Mouse (Mus musculus) left cerebral cortex, postnatal 25 days (tissue): ENCODE measurements around the gene Tbc1d4. TPM values are rescaled to one million over a fixed set of nuclear protein-coding genes. Genes with fewer than 3 reads are reported as not detected.
A peak's percentile ranks its signal among the peaks of the same experiment; 100 is the strongest.
"Not testable (repeated sequence)": the region's sequence is repeated elsewhere in the genome, so short reads cannot be mapped to it uniquely, and the experiment has no call there.

Experiments used
- DNase-seq, 2 experiments: peaks; one replicate each; pipeline ENCODE4 v3.0.0; 2022; ENCODE audit warnings: low spot score in 2 of 2, mixed read lengths in 1 of 2
- intact Hi-C: fragments of 180-260 bp; cut with DNase I; formaldehyde crosslinking; loops from one replicate; pipeline ENCODE4 v1.15.1; 2025
- total RNA-seq, 2 experiments: library from RNA; stranded (reverse); gene quantifications; 2 replicates each; pipeline ENCODE4 v1.2.3; 2021

Gene Tbc1d4
- total RNA-seq, 2 experiments from 2014 or later = 7.2 to 10.4 TPM

DNA sequence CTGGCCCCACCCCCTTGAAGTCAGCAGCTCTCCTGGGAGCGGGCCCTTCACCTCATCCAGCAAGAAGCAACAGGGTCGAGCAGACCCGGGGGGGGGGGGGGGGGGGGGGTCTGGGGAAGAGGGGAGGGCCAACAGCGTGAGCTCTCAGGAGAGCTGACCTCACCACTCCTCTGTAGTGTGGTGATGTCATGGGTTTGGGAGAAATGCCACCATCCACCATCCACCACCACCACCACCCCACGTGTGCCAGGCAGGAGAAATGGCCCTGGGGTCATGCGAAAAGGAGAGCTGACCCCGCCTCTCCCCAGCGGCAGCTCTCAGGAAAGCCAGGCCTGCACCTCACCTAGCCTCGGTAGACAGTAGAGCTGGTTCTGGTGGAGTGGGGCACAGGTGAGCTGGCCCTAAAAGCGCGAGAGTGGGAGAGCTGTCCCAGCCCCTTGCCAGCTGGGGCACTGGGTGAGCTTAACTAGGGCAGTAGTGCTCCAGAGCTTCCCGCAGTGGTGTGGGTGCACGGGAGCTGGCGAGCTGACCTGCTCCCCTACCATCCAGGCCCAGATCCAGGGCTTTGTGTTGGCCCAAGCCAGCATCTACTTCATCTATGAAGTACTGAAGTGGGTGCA, 11.8 kb downstream of the Tbc1d4 start:
- intact Hi-C loops = no loop called here
- DNase-seq = no peak

DNA sequence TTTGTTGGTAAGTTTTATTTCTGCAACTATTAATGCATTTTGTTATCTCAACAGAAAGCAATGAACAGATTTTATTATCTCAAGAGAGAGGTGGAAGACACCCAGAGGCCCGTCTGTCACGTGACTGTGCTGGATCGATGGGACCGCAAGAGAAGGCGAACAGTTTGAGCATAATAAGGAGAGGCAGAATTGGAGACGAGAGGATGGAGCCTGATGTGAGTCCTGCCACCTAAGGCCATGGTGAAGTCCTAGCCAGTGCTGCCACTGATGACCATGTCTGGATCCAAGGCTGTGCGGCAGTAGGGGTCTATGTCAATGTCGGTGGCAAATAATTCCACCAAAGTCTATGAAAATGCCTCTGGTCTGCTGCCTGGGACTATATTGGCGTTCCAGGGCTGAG, 12.3 kb downstream of the Tbc1d4 start:
- no peak for DNase-seq
- intact Hi-C loops = no loop called here

DNA sequence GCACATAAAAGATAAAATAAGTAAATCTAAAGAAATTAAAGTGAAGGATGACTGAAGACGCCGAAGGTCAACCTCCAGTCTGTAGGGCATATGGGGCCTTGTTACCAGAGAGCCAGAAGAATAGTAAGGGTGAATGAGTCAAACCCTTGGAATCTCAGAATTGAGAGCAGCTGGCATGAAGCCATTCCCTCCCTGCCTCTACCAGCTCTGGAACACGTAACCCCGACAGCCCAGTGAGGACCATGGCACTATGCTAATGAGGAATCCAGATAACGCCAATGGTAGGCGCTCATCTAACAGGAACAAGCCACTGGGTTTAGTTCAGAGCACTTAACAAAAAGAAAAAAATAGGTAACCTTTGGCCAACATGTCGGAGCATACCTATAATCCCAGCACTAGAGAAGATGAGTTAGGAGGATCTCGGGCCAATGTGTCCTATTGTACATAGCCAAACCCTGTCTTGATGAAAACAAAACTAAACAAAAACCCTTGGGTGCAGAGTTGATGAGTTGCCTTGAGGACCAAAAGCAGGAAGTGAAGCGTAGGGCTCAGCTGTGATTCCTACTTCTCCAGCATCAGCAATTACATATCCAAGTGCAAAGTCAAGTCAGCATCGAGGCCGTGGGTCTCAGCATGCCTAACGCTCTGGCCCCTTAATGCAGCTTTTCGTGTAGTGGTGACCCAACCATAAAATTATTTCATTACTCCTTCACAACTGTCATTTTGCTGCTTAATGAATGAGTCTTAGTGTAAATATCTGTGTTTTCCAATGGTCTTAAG, 13.5 kb downstream of the Tbc1d4 start:
- intact Hi-C loops = no loop called here
- DNase-seq = no peak

DNA sequence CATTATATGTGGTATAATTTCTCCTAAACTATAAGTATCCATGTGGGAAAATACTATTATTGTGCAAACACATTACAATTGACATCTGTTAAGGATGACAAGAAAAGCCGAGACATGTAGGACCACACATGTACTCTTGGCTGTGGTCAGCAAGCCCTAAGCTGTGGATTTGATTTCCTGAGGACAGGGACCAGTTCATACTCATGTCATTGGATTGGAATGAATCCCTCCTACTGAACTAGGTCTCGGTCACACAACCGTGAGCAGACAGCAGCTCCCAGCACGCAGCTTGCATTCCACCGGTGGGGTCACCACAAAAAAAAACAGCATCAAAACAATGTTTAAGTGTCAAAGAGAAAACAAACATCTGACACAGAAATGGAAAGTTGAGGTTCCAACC, 15.0 kb downstream of the Tbc1d4 start:
- intact Hi-C loops = no loop called here
- DNase-seq = no peak

DNA sequence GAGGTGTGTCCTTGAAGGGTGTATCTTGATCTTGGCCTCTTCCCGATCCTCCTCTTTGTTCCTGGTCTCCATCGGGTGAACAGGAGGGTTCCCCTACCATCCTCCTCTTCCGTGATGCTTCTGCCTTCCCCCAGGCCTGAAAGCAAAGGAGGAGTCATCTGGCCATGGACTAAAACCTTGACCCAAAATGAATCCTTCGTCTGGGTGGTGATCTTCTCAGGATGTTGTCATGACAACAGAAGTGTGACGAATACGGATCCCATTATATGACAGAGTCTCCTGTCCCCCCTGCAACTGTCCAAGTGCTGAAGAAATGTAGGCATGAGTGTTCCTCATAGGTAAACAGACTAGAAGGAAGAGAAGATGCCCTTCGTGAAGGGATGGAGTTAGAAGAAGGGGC, 15.7 kb downstream of the Tbc1d4 start:
- no peak for DNase-seq
- intact Hi-C loops = no loop called here

DNA sequence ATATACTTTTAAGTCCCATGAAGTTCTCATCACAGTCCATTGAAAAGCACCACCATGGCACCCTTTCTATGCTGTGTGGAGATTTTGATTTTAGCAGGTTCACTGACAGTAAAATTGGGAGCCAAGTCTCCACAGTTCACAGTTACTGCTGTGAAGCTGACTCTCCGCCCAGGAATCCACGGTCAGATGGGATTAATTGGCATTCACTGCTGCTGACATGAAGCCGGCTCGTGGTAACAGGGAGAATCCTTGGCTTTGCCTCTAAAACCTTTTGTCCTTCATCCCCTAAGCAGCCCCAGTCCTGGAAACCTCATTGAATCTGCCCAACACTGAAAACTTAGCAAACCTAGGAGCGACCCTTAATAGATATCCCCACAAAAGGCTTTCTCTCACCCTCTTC, 17.9 kb downstream of the Tbc1d4 start:
- no peak for DNase-seq
- intact Hi-C loops = no loop called here

DNA sequence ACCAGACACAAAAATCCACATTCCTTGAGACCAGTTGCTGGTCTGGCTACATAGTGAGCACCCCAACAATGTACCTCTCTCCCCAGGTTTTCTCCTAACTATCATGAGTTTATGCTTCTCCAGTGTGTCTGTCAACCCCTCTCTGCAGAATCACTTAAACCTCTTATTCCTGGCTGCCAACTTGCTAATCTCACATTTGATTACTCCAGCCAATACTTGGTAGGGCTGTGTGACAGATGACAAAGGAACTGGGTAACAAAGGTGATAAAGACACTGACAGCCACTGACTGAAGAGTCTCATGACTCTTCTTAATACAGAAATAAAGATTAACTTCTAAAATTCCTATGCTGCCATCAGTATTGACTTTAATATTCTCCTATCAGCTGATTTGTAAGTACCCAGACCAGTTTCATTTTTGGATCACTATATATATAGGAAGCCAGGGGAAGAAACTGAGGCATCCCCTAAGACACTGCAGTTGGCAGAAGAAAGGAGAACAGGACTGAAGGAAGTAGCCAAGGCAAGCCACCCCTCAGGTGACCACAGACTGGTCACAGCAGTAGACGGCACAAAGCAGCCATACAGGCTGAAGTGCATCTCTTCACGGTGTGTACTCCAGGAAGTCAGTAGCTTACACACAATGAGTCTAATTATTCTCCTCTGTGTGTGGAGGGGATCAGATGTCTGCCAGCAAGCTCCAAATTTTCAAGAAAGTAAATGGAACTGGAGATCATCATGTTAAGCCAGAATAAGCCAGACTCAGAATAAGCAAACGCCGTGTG, 20.6 kb downstream of the Tbc1d4 start:
- DNase-seq, intact Hi-C loops: not testable (repeated sequence)

DNA sequence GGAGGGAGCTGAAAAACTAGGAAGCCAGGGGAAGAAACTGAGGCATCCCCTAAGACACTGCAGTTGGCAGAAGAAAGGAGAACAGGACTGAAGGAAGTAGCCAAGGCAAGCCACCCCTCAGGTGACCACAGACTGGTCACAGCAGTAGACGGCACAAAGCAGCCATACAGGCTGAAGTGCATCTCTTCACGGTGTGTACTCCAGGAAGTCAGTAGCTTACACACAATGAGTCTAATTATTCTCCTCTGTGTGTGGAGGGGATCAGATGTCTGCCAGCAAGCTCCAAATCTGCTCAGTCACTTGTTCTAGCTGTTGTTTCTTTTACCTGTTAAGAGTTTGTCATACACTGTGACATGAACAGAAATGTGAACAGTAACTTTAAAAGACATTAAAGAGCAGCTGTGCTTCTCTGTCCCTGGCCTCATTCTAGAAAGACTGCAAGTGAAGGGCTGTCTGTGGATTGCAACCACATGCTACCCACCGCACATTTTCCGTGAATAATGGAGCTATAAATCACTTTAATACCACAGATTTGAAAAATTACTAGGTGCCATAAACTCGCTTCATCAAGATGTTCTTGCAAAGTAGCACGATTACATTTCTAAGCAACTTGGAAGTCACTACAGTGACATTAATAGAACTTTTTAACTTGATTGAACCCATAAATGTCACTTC, 21.5 kb downstream of the Tbc1d4 start:
- intact Hi-C loops, DNase-seq: not testable (repeated sequence)

DNA sequence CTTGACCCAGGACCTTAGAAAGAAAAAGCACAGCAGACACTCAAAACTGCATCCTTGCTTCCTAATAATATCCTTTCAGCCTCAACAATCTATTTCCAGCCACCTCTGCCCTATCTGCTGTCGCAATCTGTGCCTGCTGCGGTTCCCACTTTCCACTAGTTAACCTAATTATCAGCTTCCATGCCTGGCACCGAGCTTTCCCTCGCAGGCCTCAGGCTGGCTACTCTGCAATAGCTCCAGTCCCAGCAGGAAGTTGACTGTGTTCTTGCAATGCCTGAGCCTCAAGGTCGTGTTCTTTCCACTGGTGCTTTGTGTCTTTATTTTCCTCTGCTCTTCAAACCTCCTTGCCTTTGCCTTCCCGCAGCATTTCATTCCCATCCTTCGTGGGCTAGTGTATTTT, 22.9 kb downstream of the Tbc1d4 start:
- DNase-seq = no peak
- intact Hi-C loops = no loop called here

DNA sequence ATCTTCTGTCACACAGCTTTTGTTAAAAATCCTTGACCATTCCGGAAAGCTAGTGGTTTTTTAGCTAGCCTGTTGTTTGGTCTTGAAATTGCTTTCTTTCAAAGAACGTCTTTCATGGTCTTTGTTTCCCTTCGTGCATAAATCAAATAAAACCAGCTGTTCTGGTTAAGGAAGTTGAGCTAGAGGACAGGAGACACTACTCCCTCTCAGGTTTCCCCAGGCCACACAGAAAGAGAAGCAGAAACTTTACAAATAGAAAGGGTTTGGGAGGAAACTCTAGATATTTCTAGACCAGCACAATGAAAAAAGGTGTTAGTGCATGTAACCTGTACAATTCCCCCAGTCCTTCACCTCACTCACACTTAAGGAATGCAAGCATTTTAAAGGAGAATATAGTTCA, 33.3 kb downstream of the Tbc1d4 start:
- intact Hi-C loops = no loop called here
- DNase-seq = no peak

DNA sequence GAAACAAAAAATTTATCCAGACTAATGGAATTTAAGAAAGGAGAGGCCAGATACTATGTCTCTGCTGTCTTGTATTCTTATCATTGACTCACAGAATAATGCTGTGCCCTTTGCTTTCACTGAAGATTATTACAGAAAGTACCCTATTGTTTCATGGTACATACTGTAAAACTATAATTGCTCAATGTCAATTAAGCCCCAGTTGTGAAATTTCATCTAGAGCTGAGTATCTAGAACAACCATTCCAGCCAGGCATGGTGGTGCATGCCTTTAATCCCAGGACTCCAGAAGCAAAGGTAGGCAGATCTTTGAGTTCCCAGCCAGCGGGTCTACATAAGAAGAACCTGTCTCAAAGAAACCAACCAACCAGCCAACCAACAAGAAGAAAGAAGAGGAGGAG, 34.5 kb downstream of the Tbc1d4 start:
- no peak for DNase-seq
- intact Hi-C loops = no loop called here

DNA sequence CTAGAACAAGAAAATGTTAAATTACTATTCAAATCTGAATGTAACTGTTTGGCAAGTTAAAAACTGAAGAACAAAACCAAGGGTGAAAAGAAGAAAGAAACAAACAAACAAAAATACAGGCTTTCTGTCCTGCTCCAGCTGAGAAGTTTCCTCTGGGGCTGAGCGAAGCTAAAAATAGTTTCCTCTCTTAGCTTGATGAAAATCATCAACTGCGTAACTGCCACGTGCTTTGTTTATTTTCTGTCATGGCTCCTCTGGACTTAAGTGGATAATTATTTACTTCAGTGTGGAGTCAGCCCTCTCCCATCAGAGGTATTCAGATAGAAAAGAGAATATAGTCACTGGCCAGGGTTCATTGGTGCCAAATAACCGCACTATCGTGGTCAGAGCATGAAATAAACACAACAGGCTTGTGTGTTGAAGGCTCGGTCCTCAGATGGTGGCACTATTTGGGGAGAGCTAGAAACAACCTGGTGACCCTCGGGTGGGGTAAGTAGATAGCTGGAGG, 35.8 kb downstream of the Tbc1d4 start:
- DNase-seq = no peak
- intact Hi-C loops = no loop called here

DNA sequence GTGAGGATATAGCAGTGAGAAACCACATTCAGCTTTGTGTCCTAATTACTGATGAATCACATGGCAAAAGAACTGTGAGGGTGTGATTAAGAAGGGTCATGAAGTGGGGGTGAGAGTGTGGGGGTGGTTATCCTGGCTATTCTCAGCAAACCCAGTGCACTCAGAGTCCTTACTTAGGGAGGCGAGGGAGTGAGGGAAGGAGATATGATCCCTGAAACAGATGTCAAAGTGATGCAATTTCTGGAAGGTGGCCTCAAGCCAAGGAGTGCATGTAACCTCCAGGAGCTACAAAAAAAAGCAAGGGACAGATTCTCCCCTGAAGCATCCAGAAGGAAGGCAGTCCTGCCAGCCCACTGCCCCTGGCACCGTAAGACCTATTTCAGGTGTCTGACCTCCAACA, 40.2 kb downstream of the Tbc1d4 start:
- intact Hi-C loops = loop anchor here (5.0 kb wide), 1 partner anchor 57 kb away; no protein-coding TSS in a partner anchor
- DNase-seq = no peak

DNA sequence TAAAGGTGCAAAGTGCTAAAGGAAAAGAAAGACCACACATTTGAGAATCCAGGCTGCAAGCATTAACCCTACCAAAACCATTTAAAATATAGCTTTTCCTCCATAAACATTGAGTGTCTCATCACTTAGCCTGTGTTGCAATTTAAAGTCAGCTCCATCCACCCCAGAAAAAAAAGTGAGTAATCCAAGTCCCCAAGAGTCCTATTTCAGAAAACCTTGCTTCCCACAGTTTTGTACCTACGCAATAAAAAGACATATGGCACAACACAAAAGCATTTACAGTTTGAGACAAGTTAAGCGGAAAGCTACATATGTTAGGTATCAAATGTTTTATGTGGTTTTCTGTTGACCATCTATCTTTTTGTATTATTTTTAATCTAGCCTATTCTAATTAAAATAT, 42.3 kb downstream of the Tbc1d4 start:
- DNase-seq = peak in 1 of 2 experiments; percentile 61
- intact Hi-C loops = loop anchor here (5.0 kb wide), 1 partner anchor 54 kb away; no protein-coding TSS in a partner anchor

DNA sequence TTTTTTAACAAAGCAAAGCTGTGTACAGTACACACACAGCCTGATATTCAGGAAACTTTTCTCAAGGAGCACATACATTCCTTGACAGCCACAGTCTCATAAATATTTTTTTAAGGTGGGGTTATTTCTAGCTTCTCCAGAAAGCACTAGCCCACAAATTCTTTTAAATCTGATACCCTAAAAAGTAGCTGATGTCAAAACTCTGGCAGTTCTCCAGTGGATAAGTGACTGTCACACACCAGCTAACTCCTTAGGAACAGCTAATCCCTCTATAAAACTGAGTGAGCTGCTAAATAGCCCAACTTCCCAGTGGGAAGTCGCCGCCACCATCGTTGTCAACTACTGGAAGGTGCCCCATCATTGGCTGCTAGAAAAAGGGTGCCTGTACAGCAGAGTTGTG, 43.3 kb downstream of the Tbc1d4 start:
- intact Hi-C loops = loop anchor here (5.0 kb wide), 1 partner anchor 53 kb away; no protein-coding TSS in a partner anchor
- no peak for DNase-seq

DNA sequence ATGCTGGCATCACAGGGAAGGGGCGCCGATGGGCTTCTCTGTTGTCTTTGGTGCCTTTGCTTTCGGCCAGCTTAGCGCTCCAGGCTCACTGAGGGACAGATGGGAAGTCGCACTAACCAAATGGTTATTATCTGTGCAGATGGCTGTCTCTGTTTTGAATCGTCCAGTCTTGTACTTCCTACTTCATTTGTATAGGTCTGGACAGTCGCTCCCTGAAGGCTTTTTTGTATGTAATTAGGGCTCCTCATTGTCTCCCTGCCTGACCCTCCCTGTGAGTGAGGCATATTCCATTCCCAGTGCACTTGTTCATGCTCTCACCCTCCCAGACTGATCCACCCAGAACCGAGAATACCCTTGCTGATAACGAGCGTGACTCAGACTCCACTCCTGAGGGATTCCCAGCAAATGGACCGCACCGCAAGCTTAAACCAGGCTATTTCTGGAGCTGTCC, 47.7 kb downstream of the Tbc1d4 start:
- DNase-seq = peak in 1 of 2 experiments; percentile 8
- intact Hi-C loops = no loop called here

DNA sequence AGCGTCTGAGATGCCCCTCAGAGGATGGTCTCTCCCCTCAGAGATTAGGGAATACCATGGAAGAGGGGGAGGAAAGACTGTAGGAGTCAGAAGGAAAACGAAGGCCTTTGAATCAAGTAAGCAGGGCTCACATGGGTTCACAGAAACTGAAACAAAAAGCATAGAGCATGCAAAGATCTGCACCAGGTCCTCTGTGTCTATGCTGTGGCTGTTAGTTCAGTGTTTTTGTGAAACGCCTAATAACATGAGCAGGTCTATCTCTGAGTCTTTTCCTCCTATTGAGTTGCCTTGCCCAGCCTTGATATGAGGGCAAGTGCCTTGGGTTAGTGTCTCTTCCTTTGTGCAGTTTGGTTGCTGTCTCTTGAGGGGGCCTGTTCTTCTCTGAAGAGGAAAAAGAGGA, 49.5 kb downstream of the Tbc1d4 start:
- intact Hi-C loops = no loop called here
- DNase-seq = no peak

DNA sequence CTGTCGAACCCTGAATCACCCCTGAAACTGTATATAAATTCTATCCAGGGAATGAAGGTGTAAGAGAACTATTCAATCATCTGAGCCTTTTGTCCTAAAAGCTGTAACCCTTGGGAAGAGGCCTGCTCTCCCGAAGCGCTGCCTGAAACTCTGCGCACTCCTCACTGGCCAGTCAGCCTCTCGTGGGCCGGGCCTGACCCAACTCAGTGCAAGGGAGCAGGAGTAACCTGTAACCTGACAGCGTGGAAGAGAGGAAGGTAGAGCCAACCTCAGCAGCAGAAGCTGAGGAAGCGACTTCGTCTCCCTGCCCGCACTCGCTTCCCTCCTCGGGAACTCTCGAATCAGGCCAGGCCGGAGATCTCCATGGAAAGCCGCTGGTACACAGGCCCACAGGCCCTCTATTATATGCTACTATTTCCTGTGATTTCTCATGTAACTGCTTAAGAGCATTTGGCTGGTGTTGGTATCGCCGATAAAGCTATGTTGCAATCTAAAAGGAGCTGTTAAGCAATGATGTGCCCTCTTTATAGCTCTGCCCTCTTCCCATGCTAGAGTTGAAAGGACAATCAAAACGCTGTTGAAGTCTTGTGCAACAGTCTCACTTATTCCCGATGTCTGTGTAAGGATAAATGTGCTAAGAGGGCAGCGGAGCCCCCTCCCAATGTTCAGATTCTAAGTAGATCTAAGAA, 60.0 kb downstream of the Tbc1d4 start:
- intact Hi-C loops = no loop called here
- DNase-seq = no peak

DNA sequence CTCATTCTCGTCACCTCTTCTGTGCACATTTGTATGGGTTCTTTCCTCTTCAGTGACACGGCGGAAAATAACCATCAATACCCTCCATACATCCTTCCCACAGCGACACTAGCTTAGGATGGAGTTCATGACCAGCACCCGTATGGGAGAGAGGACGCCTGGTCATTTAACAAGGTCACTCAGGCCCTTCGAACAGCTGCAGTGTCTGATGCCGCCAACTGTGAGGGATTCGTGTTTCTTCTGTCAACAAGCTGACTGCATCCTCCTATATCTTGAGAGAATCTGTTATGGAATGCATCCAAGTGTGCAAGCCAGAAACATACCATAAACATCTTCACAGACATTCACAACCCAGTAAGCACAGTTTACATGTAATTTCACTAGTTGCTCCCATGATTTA, 67.1 kb downstream of the Tbc1d4 start:
- intact Hi-C loops = no loop called here
- DNase-seq = no peak
